Mouse (Mus musculus) embryonic facial prominence, embryonic 11.5 days (tissue): ENCODE results near the gene Dscaml1. TPM values are rescaled to one million over a fixed set of nuclear protein-coding genes. Genes with fewer than 3 reads are reported as not detected.

Experiments used
- ATAC-seq: fragments of 200-750 bp; cut with Nextera tagmentation; replicated peaks from 2 replicates; pipeline ENCODE4 v1.8.0; 2017; ENCODE audit warnings: low read depth; ENCODE audit not compliant: insufficient number of reproducible peaks, low FRiP score, low TSS enrichment
- DNase-seq: peaks from one replicate; pipeline ENCODE4 v3.0.0-alpha.2; 2015; ENCODE audit warnings: low spot score
- H3K27ac ChIP-seq: fragments of 300-500 bp; sonication (generic); replicated peaks from 2 replicates; pipeline ENCODE4 v1.5.1; 2014; ENCODE audit warnings: mild to moderate bottlenecking, low read depth, low read length, control low read depth
- H3K27me3 ChIP-seq: fragments of 300-500 bp; sonication (generic); 2 replicates; pipeline ENCODE4 v1.6.1; 2014; ENCODE audit warnings: mild to moderate bottlenecking, low read length, moderate library complexity, mixed read lengths; ENCODE audit not compliant: control insufficient read depth, insufficient read depth
- H3K36me3 ChIP-seq: fragments of 300-500 bp; sonication (generic); replicated peaks from 2 replicates; pipeline ENCODE4 v1.6.1; 2014; ENCODE audit warnings: low read depth, mild to moderate bottlenecking, low read length, moderate library complexity, mixed read lengths; ENCODE audit not compliant: control insufficient read depth, insufficient read depth
- H3K4me1 ChIP-seq: fragments of 300-500 bp; sonication (generic); 2 replicates; pipeline ENCODE4 v1.6.1; 2014; ENCODE audit warnings: low read length, mixed read lengths; ENCODE audit not compliant: control insufficient read depth, insufficient read depth
- H3K4me2 ChIP-seq: fragments of 300-500 bp; sonication (generic); 2 replicates; pipeline ENCODE4 v1.6.1; 2014; ENCODE audit warnings: low read depth, mild to moderate bottlenecking, control low read depth, low read length, moderate library complexity
- H3K4me3 ChIP-seq: fragments of 300-500 bp; sonication (generic); 2 replicates; pipeline ENCODE4 v1.5.1; 2014; ENCODE audit warnings: low read depth, low read length, control low read depth
- H3K9ac ChIP-seq: fragments of 300-500 bp; sonication (generic); replicated peaks from 2 replicates; pipeline ENCODE4 v1.6.1; 2014; ENCODE audit warnings: mild to moderate bottlenecking, control low read depth, low read length
- H3K9me3 ChIP-seq: fragments of 300-500 bp; sonication (generic); replicated peaks from 2 replicates; pipeline ENCODE4 v1.6.1; 2016; ENCODE audit warnings: mild to moderate bottlenecking, low read length, inconsistent platforms, mixed read lengths; ENCODE audit not compliant: control insufficient read depth
- WGBS: fragments of 180-500 bp; shearing (Covaris S2); extraction: QIAGEN DNeasy Blood & Tissue Kit; methylation state at CpG from one replicate; pipeline ENCODE4 v1.1.7; 2014; 5-methylcytosine and 5-hydroxymethylcytosine counted together
- polyA plus RNA-seq: library from polyadenylated mRNA; unstranded; fragments of >200 nt; fragmentation: Nextera tagmentation; extraction: Ambion mirVana; gene quantifications from 2 replicates; pipeline ENCODE4 v1.2.1, GENCODE M21; 2014

Gene Dscaml1
- polyA plus RNA-seq, 1 experiment from 2014 or later, result 0.76 TPM

GRCm38 (mm10) chr9:45412700-45413477 is 13.5 kb upstream of the Dscaml1 start:
- ATAC-seq (no peak), DNase-seq (no peak)
- 78% methylated on average over 4 of the region's 4 CpGs for WGBS
- H3K9me3 ChIP-seq, result no peaks in the 10 kb centered on the region
- H3K9ac ChIP-seq, result no peak overlapping the region
- no peaks in the 10 kb centered on the region for H3K27me3 ChIP-seq
- H3K36me3 ChIP-seq, result no peaks in the 10 kb centered on the region
- H3K4me1 ChIP-seq, result no peaks in the 10 kb centered on the region
- no peak overlapping the region for H3K4me3 ChIP-seq
- no peak overlapping the region for H3K4me2 ChIP-seq
- no peak overlapping the region for H3K27ac ChIP-seq

DNA sequence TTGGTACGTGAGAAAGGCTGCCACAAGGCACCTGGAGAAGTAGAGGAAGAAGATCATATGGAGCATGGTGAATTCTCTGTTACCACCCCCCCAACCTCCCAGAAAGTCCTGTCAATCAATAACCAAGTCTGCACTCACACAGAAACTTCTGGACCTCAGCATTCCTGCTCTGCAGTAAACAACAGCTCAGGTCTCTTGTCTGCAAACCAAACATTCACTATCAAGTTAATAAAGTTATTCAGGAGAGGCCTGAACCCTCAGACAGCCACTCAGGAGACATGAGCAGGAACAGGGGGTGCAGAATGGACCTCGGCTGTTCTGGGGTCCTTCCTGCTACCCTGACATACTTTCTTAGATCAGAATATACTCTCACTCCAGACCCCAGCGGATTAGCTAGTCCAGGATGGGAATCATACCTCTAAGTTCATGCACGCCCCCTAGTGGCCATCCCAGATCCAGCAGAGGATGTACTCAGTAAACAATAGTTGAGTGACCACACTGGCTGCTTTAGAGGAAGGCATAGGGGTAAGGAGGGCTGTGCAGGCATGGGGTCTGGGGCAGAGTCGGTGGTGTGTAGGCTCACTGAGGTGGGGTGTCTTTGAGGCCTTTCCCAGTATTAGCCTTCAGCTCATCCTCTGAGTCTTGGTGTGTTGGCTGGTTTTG is 12.8 kb upstream of the Dscaml1 start:
- no peaks in the 10 kb centered on the region for H3K27me3 ChIP-seq
- WGBS, result 53% methylated on average over 5 of the region's 5 CpGs
- H3K4me3 ChIP-seq, result no peak overlapping the region
- no peak overlapping the region for H3K9ac ChIP-seq
- H3K27ac ChIP-seq, result no peak overlapping the region
- H3K36me3 ChIP-seq, result no peaks in the 10 kb centered on the region
- no peak for ATAC-seq
- H3K9me3 ChIP-seq, result no peaks in the 10 kb centered on the region
- peak; percentile 60 for DNase-seq
- no peak overlapping the region for H3K4me2 ChIP-seq
- no peaks in the 10 kb centered on the region for H3K4me1 ChIP-seq

DNA sequence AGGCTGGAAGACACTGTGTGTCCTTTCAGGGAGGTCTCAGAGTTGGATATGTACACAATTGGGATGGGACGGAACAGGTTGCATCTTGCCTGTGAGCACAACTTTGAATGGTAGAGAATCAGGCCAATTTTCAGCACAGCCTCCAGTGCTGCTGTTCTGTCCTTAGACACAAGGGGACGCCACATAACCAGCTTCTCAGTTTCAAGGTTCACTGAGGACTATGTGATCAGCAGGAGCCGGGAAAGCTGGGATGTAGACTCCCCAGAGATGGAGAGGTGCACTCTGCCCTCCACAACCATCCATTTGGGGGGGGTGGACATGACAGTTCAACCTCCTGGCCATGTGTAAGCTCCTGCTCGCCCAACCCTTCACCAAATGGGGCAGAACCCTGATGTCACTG is 10.5 kb upstream of the Dscaml1 start:
- DNase-seq, result peak; percentile 29
- no peak overlapping the region for H3K4me2 ChIP-seq
- no peaks in the 10 kb centered on the region for H3K36me3 ChIP-seq
- H3K27ac ChIP-seq, result no peak overlapping the region
- no peaks in the 10 kb centered on the region for H3K27me3 ChIP-seq
- no peaks in the 10 kb centered on the region for H3K9me3 ChIP-seq
- H3K4me3 ChIP-seq, result no peak overlapping the region
- no peaks in the 10 kb centered on the region for H3K4me1 ChIP-seq
- no peak for ATAC-seq
- H3K9ac ChIP-seq, result no peak overlapping the region
- WGBS, result 40% methylated on average over 4 of the region's 4 CpGs

DNA sequence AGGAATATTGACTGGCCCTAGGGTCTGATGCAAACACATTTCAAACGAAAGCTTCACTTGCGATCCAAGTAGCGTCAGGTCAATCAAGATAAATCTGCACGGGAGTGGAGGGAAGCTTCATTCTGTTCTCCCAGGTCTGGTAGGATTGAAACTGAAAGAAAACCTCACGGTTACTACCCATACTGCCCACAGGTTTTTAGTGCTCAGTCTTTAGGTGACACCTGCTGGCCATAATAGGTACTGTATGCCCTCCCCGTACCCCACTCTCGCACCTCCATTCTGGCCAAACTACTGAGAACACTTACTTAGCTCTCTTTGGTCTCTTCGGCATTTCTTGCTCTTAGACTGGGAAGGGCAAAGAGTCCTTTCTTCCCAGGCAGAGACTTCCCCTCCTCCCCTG is 9.2 kb upstream of the Dscaml1 start:
- H3K4me1 ChIP-seq, result no peaks in the 10 kb centered on the region
- H3K27me3 ChIP-seq, result no peaks in the 10 kb centered on the region
- ATAC-seq (no peak), DNase-seq (peak; percentile 65)
- WGBS, result 27% methylated on average over 8 of the region's 8 CpGs
- no peak overlapping the region for H3K4me2 ChIP-seq
- H3K9ac ChIP-seq, result no peak overlapping the region
- no peaks in the 10 kb centered on the region for H3K9me3 ChIP-seq
- no peak overlapping the region for H3K27ac ChIP-seq
- no peaks in the 10 kb centered on the region for H3K36me3 ChIP-seq
- H3K4me3 ChIP-seq, result no peak overlapping the region

- no peak overlapping the region for H3K9ac ChIP-seq
- no peak for ATAC-seq
- WGBS, result 64% methylated on average over 8 of the region's 8 CpGs
- H3K36me3 ChIP-seq, result no peaks in the 10 kb centered on the region
- H3K9me3 ChIP-seq, result no peaks in the 10 kb centered on the region
- no peaks in the 10 kb centered on the region for H3K4me1 ChIP-seq
- H3K27ac ChIP-seq, result no peak overlapping the region
- DNase-seq, result no peak
- no peak overlapping the region for H3K4me2 ChIP-seq
- H3K4me3 ChIP-seq, result no peak overlapping the region
- H3K27me3 ChIP-seq, result no peaks in the 10 kb centered on the region
These were observed 8.2 kb upstream of the Dscaml1 start for GRCm38 (mm10) chr9:45418252-45418651.

GRCm38 (mm10) chr9:45421209-45421608 is 5.2 kb upstream of the Dscaml1 start:
- WGBS, result 60% methylated on average over 8 of the region's 8 CpGs
- Histone ChIP-seq H3K9ac (no peak overlapping the region), H3K27me3 (no peaks in the 10 kb centered on the region), H3K4me1 (no peaks in the 10 kb centered on the region), H3K9me3 (no peaks in the 10 kb centered on the region), H3K27ac (no peak overlapping the region), H3K4me2 (no peak overlapping the region), H3K4me3 (no peak overlapping the region), H3K36me3 (no peaks in the 10 kb centered on the region)
- no peak for ATAC-seq
- DNase-seq, result peak; percentile 22

GRCm38 (mm10) chr9:45422761-45423298 is 3.6 kb upstream of the Dscaml1 start:
- Histone ChIP-seq H3K9ac (no peak overlapping the region), H3K9me3 (no peaks in the 10 kb centered on the region), H3K4me2 (no peak overlapping the region), H3K4me1 (no peaks in the 10 kb centered on the region), H3K36me3 (no peaks in the 10 kb centered on the region), H3K27me3 (0 out of 2 replicates have a peak, but pooled peaks cover 3% of the 10 kb centered on the region), H3K4me3 (no peak overlapping the region), H3K27ac (no peak overlapping the region)
- WGBS, result 81% methylated on average over 7 of the region's 7 CpGs
- DNase-seq, result no peak
- ATAC-seq, result no peak

- DNase-seq (no peak), ATAC-seq (no peak)
- WGBS, result 32% methylated on average over 5 of the region's 5 CpGs
- Histone ChIP-seq H3K27ac (no peak overlapping the region), H3K9ac (no peak overlapping the region), H3K9me3 (no peaks in the 10 kb centered on the region), H3K4me3 (no peak overlapping the region), H3K4me1 (peaks cover 5% of the 10 kb centered on the region; the same call in 1 of the 2 replicates), H3K27me3 (peaks cover 49% of the 10 kb centered on the region), H3K4me2 (no peak overlapping the region), H3K36me3 (no peaks in the 10 kb centered on the region)
These were observed 3.0 kb downstream of the Dscaml1 start for GRCm38 (mm10) chr9:45429392-45429791.
